ENCODE assay signal across 21 mouse cellular contexts in the genomic region with DNA sequence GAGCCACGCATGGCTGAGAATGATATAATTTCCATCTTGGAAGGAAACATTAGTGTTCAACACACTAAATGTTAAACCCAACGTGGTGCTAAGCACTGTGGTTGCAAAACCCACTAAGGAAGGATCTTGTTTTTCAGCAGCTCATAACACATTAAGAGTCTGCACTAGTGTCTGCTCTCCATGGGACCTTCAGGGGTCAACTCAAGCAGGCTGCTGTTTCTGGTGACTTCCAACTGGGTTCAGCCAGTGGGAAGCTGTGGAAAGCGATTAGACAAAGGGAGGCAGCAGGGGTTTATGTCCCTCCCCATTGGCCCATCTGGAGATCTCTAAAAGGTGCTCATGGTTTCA.
DNase-seq lines count a peak whose midpoint lies in the region; ATAC-seq and TF ChIP-seq lines count a peak whose summit lies in the region.
"Had no signal": no experiment of that assay in that cellular context is flagged by ENCODE, and none has a peak within 500 bp of the region (broad histone marks: within the 10 kb centered on the region; RNA-seq: fewer than 3 reads in every experiment).

No protein-coding gene starts in this region.

- H3K4me1 ChIP-seq in lung, embryonic 14.5 days (ENCODE audit: insufficient read depth), result peaks cover 5% of the 10 kb centered on the region; the same call in 1 of the 2 replicates
- no peaks in the 10 kb centered on the region; the same call in 1 of the 2 replicates for H3K4me1 ChIP-seq in lung, adult 2 months (ENCODE audit: control insufficient read depth, insufficient read depth, low read length)
- H3K4me1 ChIP-seq in intestine, embryonic 15.5 days (replicated peaks), result peaks cover 8% of the 10 kb centered on the region; the same call in 1 of the 2 replicates
- 0 out of 2 replicates have a peak, but pooled peaks cover 4% of the 10 kb centered on the region for H3K4me1 ChIP-seq in hindbrain, embryonic 12.5 days
- H3K4me1 ChIP-seq: embryonic facial prominence, embryonic 12.5 days; heart, embryonic 12.5 days had no signal

- no peak overlapping the region for H3K4me2 ChIP-seq in lung, embryonic 14.5 days
- H3K4me2 ChIP-seq in intestine, embryonic 15.5 days (replicated peaks), result no peak overlapping the region
- H3K4me2 ChIP-seq in hindbrain, embryonic 12.5 days (replicated peaks), result no peak overlapping the region
- H3K4me2 ChIP-seq: embryonic facial prominence, embryonic 12.5 days; forebrain, embryonic 12.5 days; heart, embryonic 12.5 days; hindbrain, embryonic 15.5 days had no signal

- WGBS in lung, embryonic 14.5 days, result 32% methylated on average over 3 of the region's 3 CpGs
- WGBS in lung, adult 2 months, result 40% methylated on average over 3 of the region's 3 CpGs
- 44% methylated on average over 3 of the region's 3 CpGs for WGBS in intestine, embryonic 15.5 days
- WGBS in hindbrain, embryonic 12.5 days, result 45% methylated on average over 3 of the region's 3 CpGs

- TF ChIP-seq POLR2A in lung, adult 2 months (IDR thresholded peaks at IDR 0.05; ENCODE audit: borderline replicate concordance, extremely low read depth, low read depth, low read length), result no peak

- peak overlapping the region; percentile 63; the same call in 1 of the 2 replicates for H3K27ac ChIP-seq in lung, embryonic 14.5 days (ENCODE audit: low read depth)
- peak overlapping the region; percentile 20; the same call in 1 of the 2 replicates for H3K27ac ChIP-seq in intestine, embryonic 15.5 days
- H3K27ac ChIP-seq in hindbrain, embryonic 12.5 days, result no peak overlapping the region
- H3K27ac ChIP-seq: embryonic facial prominence, embryonic 12.5 days; forebrain, embryonic 12.5 days; gastrocnemius, adult 2 months; hindbrain, embryonic 10.5 days; hindbrain, embryonic 15.5 days had no signal

- no peaks in the 10 kb centered on the region for H3K9me3 ChIP-seq in lung, embryonic 14.5 days (ENCODE audit: low read depth, low read length)
- no peaks in the 10 kb centered on the region for H3K9me3 ChIP-seq in intestine, embryonic 15.5 days
- H3K9me3 ChIP-seq in hindbrain, embryonic 12.5 days (replicated peaks), result no peaks in the 10 kb centered on the region
- H3K9me3 ChIP-seq: embryonic facial prominence, embryonic 12.5 days; forebrain, embryonic 12.5 days; G1E; heart, embryonic 12.5 days; hindbrain, embryonic 10.5 days; hindbrain, embryonic 15.5 days had no signal

- ATAC-seq in lung, embryonic 14.5 days (ENCODE audit: insufficient read depth), result peak; percentile 84
- ATAC-seq in intestine, embryonic 15.5 days, result peak; percentile 51; the same call in 1 of the 2 replicates
- ATAC-seq in hindbrain, embryonic 12.5 days (ENCODE audit: low FRiP score), result no peak
- ATAC-seq: activated CD4-positive, CD25-positive, alpha-beta regulatory T cell, adult 4 months had no signal

- no peak overlapping the region for H3K4me3 ChIP-seq in lung, embryonic 14.5 days (ENCODE audit: low read depth, low read length)
- no peak overlapping the region for H3K4me3 ChIP-seq in lung, adult 2 months (replicated peaks; ENCODE audit: extremely low read depth, low read depth, low read length)
- no peak overlapping the region for H3K4me3 ChIP-seq in intestine, embryonic 15.5 days (replicated peaks)
- no peak overlapping the region for H3K4me3 ChIP-seq in hindbrain, embryonic 12.5 days
- H3K4me3 ChIP-seq: embryonic facial prominence, embryonic 12.5 days; forebrain, embryonic 12.5 days; gastrocnemius, adult 2 months; heart, embryonic 12.5 days; hindbrain, embryonic 10.5 days; hindbrain, embryonic 15.5 days had no signal

- H3K27me3 ChIP-seq in lung, embryonic 14.5 days (ENCODE audit: insufficient read depth, low read length), result no peaks in the 10 kb centered on the region
- no peaks in the 10 kb centered on the region for H3K27me3 ChIP-seq in intestine, embryonic 15.5 days (replicated peaks)
- peaks cover 64% of the 10 kb centered on the region for H3K27me3 ChIP-seq in hindbrain, embryonic 12.5 days
- H3K27me3 ChIP-seq: embryonic facial prominence, embryonic 12.5 days had no signal

- no peaks in the 10 kb centered on the region for H3K36me3 ChIP-seq in lung, embryonic 14.5 days (ENCODE audit: insufficient read depth)
- H3K36me3 ChIP-seq in intestine, embryonic 15.5 days, result no peaks in the 10 kb centered on the region
- no peaks in the 10 kb centered on the region for H3K36me3 ChIP-seq in hindbrain, embryonic 12.5 days
- H3K36me3 ChIP-seq: embryonic facial prominence, embryonic 12.5 days; forebrain, embryonic 12.5 days; G1E; heart, embryonic 12.5 days; hindbrain, embryonic 10.5 days; hindbrain, embryonic 15.5 days had no signal

- peak; percentile 75 for DNase-seq in lung, embryonic 14.5 days
- no peak for DNase-seq in lung, postnatal 14 days
- peak; percentile 32 for DNase-seq in lung, postnatal 10 days
- DNase-seq in lung, adult 2 months, result no peak
- DNase-seq in urinary bladder, adult 2 months (ENCODE audit: low spot score), result no peak
- DNase-seq: adrenal gland, postnatal 14 days; cerebellum, adult 11-12 months; cerebellum, adult 9-10 months; cerebellum, postnatal 25 days; forebrain, postnatal 0 days; gastrocnemius, adult 2 months; gastrocnemius, postnatal 25 days had no signal

- TF ChIP-seq CTCF in lung, embryonic 14.5 days (IDR thresholded peaks at IDR 0.05; ENCODE audit: low read depth), result no peak
- TF ChIP-seq CTCF in lung, adult 2 months (IDR thresholded peaks at IDR 0.05; ENCODE audit: insufficient read depth, low read length), result no peak

- no peak overlapping the region for H3K9ac ChIP-seq in lung, embryonic 14.5 days
- no peak overlapping the region for H3K9ac ChIP-seq in intestine, embryonic 15.5 days
- H3K9ac ChIP-seq in hindbrain, embryonic 12.5 days, result no peak overlapping the region
- H3K9ac ChIP-seq: embryonic facial prominence, embryonic 12.5 days; forebrain, embryonic 12.5 days; forebrain, postnatal 0 days; heart, embryonic 12.5 days; hindbrain, embryonic 15.5 days had no signal

Comparison
In these comparisons a context has a peak if more than half of its experiments do, and no peak if none do; other contexts are left out.
1. DNase-seq: peak in lung, embryonic 14.5 days (single experiment) and lung, postnatal 10 days (single experiment); none in lung, postnatal 14 days (single experiment), lung, adult 2 months (single experiment) and urinary bladder, adult 2 months (single experiment).